Mouse (Mus musculus): ENCODE measurements around the gene Dab1.

Gene Dab1

DNA sequence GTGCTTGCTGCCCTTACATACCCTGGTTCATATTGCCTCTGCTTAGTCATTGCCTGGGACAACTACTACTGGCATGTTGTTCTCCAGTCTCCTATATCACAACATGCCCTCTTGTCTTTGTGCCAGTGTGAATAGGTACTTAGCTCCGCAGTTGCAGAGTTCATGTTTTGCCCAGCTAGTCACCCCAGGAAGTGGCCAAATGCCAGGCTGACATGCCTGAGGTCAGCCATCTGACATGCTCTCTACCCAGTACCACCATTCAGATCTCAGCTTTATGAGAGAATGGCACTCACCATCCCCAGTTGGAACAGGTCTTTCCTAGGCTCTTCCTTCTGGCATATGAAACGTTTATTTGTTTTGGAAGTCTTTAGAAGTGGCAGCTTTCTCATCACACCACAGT, 355.4 kb downstream of the Dab1 start:
- DNase-seq (ENCODE audit: low spot score in 2 of 2), result no peak

DNA sequence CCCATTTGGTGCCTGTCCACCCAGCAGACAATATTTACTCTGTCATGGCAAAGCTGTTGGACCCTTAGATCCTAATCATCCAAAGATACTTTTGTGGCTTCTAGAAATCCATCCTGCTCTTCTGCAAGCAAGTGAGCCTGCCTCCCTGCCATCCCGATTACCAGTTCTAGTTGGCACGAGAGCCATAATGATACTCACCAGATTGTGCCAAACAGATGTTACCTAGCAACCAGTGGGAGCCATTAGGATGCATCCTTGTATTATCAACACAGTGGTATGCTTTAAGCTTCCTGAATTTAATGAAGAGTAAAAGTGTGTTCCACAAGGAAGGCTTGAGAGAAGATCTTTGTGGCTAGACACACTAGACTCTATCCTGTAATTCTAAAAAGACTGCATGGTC, 355.8 kb downstream of the Dab1 start:
- DNase-seq (ENCODE audit: low spot score in 2 of 2), result no peak

DNA sequence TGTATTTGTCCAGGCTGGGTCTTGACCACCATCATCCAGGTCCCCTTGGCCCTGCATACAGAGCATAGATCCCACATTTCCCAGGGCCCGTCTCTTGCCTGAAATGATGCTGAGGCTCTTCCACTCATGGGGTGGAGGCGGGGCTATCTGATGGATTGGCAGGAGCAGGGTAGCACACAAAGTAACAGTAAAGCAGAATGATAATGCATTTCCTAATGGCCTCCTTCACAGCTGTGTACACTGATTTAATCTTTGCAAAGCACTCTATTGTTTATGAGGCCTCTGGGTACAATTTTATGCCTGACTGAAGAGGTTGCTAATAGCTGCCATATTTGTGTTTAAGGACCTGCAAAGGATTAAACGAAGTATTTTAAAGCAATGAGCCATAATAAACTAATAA, 374.7 kb downstream of the Dab1 start:
- DNase-seq (ENCODE audit: low spot score in 2 of 2), result no peak

DNA sequence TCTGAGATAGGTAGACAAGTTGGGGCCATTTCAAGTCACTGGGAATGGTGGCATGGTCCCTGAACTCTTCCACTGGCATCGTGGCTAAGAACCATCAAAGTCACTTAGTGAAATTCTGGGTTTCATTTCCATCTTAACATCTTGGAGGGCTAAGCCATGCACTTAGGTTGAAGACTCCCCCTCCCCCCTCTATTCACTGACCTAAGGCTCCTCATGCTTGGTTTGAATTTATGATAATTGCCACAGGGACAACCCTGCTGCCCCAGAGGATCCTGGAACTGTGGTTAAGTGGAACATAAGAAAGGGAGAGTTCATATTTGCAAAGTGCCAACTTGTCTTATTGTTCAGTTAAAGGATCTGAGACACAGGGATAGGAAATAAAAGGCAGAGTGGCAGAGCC, 375.2 kb downstream of the Dab1 start:
- DNase-seq (ENCODE audit: low spot score in 2 of 2), result no peak

DNA sequence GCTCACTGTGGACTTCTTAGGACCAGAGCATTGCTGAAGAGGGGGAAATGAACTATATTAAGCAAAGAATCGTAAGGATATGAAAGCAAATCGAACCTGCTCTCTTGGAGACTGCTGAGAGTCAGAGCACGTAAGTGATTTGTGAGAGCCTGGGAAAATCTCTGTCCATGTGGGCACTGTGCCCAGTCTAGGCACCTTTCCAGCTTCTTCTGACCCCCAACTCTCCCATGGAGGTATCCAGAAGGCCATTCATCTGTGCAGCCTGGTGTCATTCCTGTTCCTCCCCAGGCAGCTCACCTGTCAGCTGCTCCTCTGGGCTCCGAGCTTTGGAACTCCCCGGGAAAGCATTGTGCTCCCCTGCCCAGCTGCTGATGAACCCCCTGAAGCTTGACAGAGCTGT, 389.2 kb downstream of the Dab1 start:
- no peak for DNase-seq (ENCODE audit: low spot score in 2 of 2)

DNA sequence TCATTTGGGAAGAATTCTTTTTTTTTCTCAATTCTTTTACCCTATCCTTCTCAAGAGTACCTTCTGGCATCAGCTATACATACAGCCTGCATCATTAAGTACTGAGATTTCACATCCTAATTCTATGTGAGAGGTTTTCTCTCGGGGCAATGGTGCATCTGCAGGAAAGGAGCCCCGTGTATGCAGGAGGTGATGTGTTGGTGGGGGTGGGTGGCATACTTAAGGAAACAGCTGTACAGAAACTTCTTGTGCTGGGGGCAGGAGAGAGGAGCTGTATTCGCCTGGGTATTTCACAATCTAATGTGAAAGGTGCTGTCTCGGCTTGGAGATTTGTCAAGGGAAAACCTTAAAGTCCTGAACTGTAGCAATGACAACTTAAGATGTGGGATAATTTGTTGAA, 392.5 kb downstream of the Dab1 start:
- DNase-seq (ENCODE audit: low spot score in 2 of 2), result no peak

DNA sequence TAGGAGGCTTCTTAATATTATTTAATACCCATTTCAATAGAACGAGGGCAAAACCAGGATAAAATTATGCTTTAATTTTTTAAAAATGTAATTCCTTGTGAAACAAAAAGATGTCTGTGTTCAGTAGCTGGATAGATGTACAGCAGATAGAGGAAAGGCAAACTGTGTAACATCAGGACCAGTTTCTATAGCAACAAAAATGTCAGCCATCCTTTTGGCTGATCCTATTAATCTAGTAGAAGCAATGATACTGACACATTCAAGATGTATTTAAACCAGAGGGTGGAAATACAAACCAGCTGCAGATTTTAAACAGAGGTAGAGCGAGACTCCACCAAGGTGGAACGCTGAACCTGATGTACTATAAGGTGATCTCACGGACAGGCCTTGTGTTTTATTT, 393.0 kb downstream of the Dab1 start:
- DNase-seq (ENCODE audit: low spot score in 2 of 2), result no peak

DNA sequence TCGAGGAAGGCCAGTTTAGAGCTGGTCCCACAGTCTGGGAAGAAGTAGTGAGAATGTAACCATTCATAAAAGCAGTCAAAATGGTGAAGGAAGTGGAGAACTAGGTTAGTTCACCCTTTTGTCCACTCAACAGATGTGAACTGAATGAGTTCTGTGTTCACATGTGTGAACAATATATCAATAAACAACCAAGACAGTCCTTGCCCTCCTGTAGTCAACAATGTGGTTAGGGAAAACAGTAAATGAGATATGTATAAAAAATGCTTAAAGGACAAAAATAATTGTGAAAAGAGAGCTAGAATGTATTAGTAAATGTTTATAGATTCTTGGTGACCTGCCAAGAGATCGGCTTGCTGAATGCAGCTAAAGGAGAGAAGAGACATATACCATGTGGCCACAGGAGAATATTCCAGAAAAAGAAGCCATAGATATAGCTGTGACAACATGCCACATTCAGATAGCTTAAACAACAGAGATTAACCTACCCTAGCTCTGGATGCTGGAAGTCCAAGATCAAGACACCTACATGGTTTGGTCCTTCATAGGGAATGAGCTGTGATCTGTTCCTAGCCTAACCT, 406.0 kb downstream of the Dab1 start:
- no peak for DNase-seq (ENCODE audit: low spot score in 2 of 2)

DNA sequence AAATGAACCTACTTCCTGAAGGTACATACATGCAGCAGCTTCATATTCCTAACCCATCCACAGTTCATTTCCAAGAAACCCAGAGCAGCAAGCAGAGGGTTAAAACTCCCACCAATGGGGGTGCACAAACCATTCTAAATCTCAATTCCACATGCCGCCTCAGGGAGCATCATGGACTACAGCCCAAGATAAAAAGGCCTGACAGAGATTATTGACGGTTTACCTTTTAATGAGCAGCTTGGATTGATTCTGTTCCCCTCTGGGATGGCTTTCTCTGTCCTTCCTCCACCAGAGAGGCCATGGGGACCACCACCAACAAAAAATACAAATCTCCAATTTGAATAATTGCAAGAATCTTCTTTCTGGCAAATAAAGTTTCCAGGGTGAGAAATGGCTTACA, 407.7 kb downstream of the Dab1 start:
- no peak for DNase-seq (ENCODE audit: low spot score in 2 of 2)

DNA sequence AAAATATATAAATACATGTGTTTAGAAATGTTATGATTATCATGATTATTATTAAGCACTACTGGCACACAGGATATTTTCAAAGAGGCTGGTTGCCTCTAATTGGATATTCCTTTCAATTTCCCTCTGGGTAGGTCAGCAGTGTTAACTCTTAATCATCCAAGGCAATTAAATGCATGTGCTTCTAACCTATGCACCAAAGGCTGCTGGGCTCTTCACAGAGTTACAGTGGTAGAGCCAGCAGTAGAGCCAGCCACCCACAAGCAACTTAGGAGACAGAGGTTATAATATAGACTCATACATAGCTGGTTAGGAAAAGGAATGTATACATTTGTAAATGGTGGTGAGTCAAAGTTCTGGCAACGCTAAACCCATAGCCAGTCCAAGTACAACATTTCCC, 408.1 kb downstream of the Dab1 start:
- no peak for DNase-seq (ENCODE audit: low spot score in 2 of 2)

DNA sequence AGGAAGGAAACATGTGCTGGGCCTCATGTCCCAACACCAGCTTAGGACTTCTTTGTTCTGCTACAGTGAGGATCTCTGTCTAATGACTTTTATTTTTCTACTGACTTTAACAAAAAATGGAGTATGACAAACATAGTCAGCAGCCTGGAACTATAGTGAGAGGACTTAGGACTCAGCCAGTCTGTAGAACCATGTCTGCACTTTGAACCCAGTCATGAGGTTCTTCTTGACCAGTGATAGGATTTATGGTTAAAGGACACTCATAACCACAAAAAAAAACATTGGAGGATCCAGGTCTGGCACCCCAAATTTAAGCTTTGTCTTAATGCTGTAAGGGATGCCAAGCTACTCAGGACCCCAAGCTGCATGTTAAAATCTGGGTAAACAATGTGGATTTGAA, 416.9 kb downstream of the Dab1 start:
- DNase-seq (ENCODE audit: low spot score in 2 of 2), result no peak

DNA sequence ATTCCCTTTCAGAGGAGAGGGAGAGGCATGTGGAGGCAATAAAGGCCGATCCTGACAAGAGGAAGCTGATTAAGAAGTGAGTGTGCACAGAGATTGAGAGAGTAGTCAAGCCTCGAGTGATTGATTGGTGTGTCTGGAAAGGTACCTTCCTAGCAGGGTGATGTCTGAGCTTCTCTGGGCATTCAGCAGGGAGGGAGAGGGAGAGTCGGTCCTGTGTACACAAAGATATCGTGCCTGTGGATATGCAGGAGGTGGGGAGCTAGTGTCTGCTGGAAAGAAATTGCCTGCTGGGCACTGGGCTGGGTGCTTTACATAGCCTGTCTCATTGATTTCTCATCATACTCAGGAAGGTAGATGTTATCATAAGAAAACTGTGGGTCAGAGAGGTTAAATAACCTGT, 420.4 kb downstream of the Dab1 start:
- no peak for DNase-seq (ENCODE audit: low spot score in 2 of 2)

DNA sequence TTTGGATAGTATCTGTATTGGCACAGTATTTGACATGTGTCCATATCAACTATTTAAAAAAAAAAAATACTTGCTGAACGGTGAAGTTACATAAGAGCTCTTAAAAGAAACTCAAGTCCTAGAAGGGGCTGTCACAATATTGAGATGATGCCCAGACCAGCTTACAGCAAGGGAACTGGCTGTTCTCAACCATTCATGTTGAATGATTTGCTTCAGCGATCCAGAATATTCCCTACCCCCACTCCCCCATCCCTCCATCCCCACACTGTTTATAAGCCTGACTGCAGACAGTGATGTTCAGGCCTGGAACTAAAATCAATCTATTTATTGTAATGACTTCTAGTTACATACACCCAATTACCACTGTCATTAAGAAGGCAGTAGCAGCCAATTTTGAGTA, 424.3 kb downstream of the Dab1 start:
- DNase-seq (ENCODE audit: low spot score in 2 of 2), result no peak

DNA sequence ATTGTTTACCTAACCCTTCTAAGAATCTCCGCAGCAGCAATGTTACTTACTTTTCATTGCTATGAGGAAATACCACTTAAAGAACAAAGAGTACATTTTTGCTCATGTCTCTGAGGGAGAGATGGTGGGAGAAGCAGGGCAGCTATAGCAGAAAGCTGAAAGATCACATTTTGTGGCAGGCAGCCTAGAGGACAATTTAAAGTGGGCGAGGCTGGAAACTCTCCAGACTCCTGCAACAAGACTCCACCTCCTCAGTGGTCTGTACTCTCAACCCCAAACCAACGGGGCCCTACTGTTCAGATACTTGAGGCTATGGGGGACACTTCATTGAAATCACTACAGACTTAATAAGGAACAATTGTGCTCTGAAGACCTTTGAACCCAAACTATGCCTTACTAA, 425.5 kb downstream of the Dab1 start:
- DNase-seq (ENCODE audit: low spot score in 2 of 2), result no peak

DNA sequence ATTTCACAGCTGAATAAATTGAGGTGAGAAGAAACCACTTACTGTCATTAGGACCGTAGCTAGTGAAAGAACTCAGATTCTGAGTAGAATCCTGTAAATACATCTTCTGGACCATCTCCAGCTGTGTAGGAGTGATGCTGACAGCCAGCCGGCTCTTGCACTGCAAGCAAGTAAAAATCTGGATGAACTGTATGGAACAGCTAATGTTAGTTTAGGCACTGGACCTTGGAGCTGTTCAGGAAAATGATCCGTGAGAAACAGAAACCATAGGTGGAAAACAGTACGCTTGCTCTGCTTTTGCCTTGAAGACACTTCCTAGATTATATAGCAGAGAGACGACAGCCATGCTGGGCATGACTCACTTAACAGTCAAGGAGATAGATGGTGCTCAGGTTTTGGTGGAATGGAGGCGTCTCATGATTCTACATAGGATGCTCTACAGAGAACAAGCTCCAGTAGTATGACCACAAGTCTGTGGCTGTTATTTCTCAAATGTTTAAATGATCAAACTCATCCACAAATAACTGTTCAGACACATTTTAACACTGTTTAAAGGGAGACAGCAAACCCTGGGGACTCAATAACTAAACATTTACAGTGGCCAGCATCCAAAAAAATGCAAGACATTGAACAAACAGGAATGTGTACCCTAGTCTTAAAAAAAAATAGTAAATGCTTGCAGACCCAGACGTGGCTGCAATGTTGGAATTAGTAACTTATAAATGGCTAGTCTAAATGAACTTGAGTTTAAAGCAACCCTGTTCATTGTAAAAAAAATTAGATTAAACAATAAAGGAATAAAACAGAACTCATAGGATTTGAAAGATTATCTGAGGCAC, 429.0 kb downstream of the Dab1 start:
- DNase-seq (ENCODE audit: low spot score in 2 of 2), result no peak

DNA sequence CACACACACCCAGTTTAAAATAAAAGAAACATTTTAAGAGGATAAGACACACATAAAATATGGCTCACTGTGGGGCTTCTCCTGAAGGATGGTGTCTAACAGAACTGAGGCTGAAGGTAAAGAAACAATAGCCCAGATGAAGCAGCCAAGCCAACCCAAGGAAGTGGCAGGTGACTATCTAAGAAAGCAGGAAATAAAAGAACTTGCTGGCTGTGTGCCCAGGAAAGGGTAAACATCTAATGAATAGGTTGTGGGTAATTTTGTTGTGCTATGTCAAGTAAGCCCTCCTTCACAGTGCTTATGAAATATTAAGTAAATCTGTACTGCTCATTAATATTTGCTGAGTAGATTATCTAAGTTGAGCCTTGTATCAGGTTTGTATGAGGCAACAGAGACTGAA, 438.0 kb downstream of the Dab1 start:
- no peak for DNase-seq (ENCODE audit: low spot score in 2 of 2)

DNA sequence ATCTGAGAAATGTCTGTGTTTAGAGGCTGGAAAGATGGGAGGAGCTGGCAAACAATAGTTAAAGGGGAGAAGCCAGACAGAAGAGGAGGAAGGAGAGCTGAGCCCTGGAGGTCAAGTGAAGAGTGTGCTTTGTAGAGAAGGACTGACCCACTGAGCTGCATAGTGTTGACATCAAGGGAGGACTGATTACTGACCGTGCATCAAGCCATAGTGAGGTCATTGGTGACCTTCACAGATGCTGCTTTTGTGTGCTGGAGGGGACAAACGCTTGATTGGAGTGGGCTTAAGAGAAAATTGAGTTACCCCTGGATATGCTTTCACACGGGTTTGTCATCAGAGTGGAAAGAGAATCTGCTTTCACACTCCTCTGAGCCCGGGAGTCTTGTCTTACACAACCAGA, 440.4 kb downstream of the Dab1 start:
- DNase-seq (ENCODE audit: low spot score in 2 of 2), result no peak

DNA sequence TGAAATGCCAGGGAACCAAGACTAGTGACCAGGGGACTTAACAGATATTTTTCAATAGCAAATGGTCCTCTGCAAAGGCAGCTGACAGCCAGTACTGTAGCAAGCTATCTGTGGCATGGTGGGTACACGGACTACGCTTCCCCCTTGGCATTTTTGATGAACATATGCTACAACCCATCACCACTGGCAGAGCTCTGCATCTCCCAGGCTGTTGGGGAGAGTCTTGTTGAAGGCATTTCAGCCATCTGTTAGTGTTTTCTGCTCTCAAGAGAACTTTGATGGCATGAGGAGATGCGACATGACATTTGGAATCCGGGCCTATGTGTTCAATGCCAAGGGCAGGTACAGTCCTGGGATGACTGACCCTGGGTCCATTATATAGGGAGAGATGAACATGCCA, 443.2 kb downstream of the Dab1 start:
- no peak for DNase-seq (ENCODE audit: low spot score in 2 of 2)

DNA sequence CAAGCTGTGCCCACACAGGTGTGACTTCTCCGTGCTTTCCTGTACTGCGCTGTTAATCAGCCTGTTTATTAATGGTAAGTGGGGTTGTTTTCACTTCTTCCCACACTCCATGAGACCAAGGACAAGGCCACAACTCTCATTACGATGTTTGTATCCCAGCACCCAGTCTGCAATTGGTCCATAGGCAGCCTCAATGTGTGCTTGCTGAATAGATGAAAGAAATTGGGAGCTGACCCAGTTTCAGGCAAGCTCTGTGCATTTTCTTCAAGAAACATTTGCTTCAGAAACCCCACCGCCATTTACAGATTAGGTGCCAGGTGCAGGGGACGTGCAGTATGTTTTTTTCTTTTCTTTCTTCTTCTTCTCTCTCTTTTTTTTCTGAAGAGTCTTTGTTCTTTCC, 447.7 kb downstream of the Dab1 start:
- peak in 1 of 2 experiments; percentile 21 for DNase-seq (ENCODE audit: low spot score in 2 of 2)

DNA sequence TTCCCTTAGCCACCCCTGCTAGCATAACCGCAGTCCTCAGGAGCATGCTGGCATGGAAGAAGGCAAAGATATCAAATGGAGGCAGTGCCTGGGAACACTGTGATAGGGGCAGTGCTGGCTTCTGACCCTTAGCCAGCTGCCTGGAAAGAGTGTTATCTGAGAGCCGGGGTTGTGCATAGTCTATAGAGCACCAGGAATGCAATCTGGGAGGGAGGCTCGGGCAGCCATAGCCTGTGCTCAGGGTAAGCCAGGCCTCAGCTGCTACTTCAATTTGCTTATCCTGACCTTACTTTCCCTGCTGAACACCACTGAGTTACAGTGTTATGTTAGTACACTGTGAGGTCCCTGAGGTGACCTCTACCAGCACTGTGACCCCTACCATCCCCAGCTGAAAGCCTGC, 448.6 kb downstream of the Dab1 start:
- peak in 1 of 2 experiments; percentile 35 for DNase-seq (ENCODE audit: low spot score in 2 of 2)

DNA sequence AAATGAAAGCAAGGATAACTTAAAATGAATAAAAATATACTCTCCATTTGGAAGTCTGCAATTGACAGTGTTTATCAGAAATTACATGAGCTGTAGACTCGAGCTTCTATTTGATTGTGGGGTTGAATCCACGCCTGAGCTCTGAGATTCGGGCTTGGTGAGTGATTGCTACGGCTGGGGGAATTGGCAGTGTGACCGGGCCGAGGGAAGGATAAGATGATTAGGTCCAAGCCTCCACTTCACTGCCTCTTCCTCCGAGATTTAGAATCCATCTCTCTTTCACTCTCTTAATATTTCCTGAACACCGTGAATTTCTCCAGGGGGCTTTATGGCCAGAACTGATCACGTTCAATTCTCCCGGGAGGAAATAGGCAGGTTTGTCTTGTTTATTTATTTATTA, 452.1 kb downstream of the Dab1 start:
- DNase-seq (ENCODE audit: low spot score in 2 of 2), result peak in 1 of 2 experiments; percentile 37

DNA sequence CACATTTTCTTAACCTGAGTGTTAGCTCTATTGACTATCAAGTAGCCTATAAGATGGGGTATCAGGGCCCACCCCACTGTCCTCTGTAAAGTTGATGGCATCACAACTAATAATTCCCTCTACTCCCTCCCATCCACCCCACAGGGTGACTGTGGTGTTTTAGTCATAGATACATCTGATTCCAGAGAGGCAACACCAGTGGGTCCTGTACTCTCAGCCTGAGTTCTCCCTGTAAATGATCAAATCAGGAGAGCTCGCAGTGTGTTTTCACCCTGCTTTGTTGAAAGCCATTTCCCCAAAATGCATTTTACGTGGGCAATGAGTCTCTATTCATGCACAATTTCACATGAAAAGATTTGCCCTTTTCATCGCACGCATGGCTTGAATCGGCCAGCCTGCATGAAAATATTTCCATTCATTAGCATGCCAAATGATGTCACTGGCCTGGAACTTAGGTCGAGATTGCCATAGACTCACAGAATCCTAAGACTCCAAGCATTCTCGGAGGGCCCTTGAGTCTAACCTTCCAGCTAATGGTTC, 454.8 kb downstream of the Dab1 start:
- DNase-seq (ENCODE audit: low spot score in 2 of 2), result no peak

DNA sequence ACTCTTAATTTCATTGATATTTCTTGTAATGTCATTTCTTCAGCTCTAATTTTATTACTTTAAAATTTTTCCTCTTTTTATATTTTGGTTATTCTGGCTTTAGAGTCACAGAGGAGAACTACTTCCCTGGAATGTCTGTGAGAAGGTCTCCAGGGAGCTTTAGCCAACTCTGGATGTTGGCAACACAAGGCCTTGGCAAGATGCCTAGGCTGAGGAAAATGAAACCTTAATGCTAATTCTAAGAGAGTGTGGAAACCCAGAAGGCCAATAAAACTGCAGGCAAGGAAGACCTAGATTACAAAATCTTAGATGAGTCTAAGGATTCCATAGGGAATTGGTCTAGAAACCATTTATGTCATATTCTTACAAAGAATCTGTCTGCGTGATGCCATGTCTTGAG, 458.6 kb downstream of the Dab1 start:
- DNase-seq (ENCODE audit: low spot score in 2 of 2), result no peak

DNA sequence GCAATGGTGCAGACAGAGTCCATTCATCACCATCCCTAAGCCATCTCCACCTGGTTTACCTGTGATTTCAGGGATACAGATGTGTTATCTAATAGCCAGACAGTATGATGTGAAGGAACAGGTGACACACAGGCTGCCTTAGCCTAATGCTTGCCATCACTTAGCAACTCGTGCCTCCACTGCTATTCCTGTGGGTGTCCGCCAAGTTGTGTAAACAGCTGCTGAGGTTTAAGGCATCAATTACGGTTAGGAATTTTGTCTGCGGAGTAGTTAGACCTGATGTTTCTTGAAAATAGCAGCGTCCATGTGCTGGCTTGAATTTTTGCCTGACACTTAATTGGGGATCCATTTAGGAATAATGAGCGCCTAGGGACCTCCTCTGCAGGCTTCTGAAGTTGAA, 487.1 kb downstream of the Dab1 start:
- no peak for DNase-seq (ENCODE audit: low spot score in 2 of 2)
